Mouse (Mus musculus) spleen, adult 2 months (tissue): ENCODE data around the gene Tm4sf19. TPM values are rescaled to one million over a fixed set of nuclear protein-coding genes. Genes with fewer than 3 reads are reported as not detected.
A peak's percentile ranks its signal among the peaks of the same experiment; 100 is the strongest.

ENCODE experiments used
- DNase-seq, 2 experiments: peaks; one replicate each; pipeline versions ENCODE4 v3.0.0 to v3.0.0-alpha.2; 2012 to 2021; ENCODE audit warnings: low spot score in 2 of 2, low read depth in 1 of 2
- H3K27ac ChIP-seq: fragments of 200-500 bp; 2 replicates; pipeline ENCODE4 v1.5.1; 2012; ENCODE audit warnings: low read length, inconsistent platforms; ENCODE audit not compliant: insufficient read depth
- H3K27me3 ChIP-seq: fragments of 200-500 bp; 2 replicates; pipeline ENCODE4 v1.6.1; 2012; ENCODE audit warnings: mild to moderate bottlenecking, moderate library complexity, low read length, inconsistent platforms; ENCODE audit not compliant: control insufficient read depth, insufficient read depth
- H3K36me3 ChIP-seq: fragments of 200-500 bp; 2 replicates; pipeline ENCODE4 v1.6.1; 2012; ENCODE audit warnings: mild to moderate bottlenecking, low read length, inconsistent platforms; ENCODE audit not compliant: control insufficient read depth, insufficient read depth
- H3K4me1 ChIP-seq: fragments of 200-500 bp; 2 replicates; pipeline ENCODE4 v1.6.1; 2011; ENCODE audit warnings: inconsistent platforms; ENCODE audit not compliant: control insufficient read depth, insufficient read depth, insufficient read length
- H3K4me3 ChIP-seq: fragments of 200-500 bp; 2 replicates; pipeline ENCODE4 v1.5.1; 2011; ENCODE audit warnings: mild to moderate bottlenecking, inconsistent platforms; ENCODE audit not compliant: insufficient read depth, insufficient read length; ENCODE audit errors: extremely low read depth
- CTCF ChIP-seq: fragments of 200-500 bp; IDR thresholded peaks from 2 replicates; pipeline ENCODE4 v1.5.1; 2011; ENCODE audit warnings: mild to moderate bottlenecking, inconsistent platforms; ENCODE audit not compliant: insufficient read depth, insufficient read length, insufficient replicate concordance; ENCODE audit errors: extremely low read depth
- POLR2A ChIP-seq: fragments of 200-500 bp; IDR thresholded peaks from 2 replicates; pipeline ENCODE4 v1.6.1; 2011; ENCODE audit warnings: low read depth, low read length, inconsistent platforms
- WGBS: fragments of 180-500 bp; shearing (Covaris S2); methylation state at CpG from one replicate; pipeline ENCODE4 v1.1.7; 2018; 5-methylcytosine and 5-hydroxymethylcytosine counted together
- polyA plus RNA-seq: library from polyadenylated mRNA; depleted of rRNA; stranded (reverse); fragments of >200 nt; gene quantifications from 2 replicates; pipeline ENCODE4 v1.2.3, GENCODE M21; 2012

Tm4sf19 gene
- polyA plus RNA-seq, 1 experiment = 0.70 TPM

DNA sequence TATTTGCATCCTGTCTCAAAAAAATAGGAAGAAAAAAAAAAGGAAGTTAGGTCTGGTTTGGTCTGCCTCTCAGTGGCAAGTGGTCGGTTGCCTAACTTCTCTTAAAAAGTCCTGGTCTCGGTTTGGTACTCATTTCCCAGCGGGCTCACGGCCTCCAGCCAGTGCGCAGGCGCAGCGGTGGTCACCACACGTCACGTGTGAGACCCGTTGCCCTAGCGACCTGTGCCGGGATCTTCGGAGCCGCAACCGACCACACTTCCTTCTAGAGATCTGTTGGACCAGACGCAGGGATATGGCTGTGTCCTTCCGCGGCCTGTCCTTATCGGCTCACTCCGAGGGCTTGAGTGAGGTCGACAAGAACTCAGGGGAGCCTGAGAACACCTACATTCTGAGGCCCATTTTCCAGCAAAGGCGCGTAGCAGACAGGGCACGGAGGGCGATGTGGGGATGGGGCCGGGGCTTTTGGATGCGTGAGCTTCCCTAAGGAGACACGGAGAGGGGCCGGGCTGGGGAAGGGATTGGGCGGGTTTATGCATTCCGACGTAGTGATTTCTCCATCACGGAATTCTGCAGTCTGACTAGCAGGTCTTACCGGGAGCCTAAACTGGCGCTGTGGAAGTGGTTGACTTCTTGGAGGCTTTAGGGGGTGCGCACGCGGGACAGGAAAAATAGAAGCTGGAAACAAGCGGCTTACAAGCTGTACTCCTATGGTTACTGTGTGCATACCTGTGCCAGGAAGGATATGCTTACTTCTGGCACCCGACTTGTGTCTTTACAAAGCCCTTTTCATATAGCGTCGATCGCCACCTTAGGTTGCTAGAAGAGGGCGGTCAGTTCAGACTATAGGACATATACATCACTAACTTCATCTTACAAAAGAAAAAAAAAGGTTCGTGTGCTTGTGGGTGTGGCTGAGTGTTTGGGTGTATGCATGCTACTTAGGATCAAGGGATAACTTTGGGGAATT is 19.5 kb downstream of the Tm4sf19 start, which contains the start of gene Tctex1d2:
Tctex1d2 (plus strand) TSS at position 186 of the 967 bp plus-strand sequence.
- Histone ChIP-seq H3K36me3 (no peaks in the 10 kb centered on the region), H3K4me3 (peak within 1 kb of the TSS; percentile 60), H3K4me1 (peaks cover 2% of the 10 kb centered on the region), H3K27ac (peak within 1 kb of the TSS; percentile 23), H3K27me3 (no peaks in the 10 kb centered on the region)
- WGBS = 6% methylated on average over 45 of the region's 45 CpGs
- peak; percentile 83 to 91 for DNase-seq
- TF ChIP-seq CTCF = no peak
- no peak for TF ChIP-seq POLR2A

DNA sequence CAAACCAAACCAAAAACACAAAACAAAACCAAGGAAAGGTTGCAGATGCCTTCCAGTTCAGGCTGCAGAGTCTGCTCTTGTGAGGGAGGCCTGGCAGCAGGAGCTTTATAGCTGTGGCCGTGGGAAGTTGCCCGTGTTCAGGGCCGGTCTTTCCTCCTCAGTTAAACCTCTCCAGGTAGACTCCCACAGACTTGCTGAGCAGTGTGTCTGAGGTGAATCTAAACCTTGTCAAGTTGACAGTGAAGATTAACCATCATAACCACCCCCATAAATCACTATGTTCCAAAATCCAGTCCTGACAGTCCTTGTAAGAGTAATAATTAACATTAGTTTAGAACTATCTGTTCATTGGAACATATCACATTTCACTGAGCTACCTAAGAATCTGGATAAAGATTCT is 27.2 kb downstream of the Tm4sf19 start:
- H3K4me1 ChIP-seq = no peaks in the 10 kb centered on the region; the same call in 1 of the 2 replicates
- no peak for DNase-seq
- no peak overlapping the region for H3K4me3 ChIP-seq
- no peak overlapping the region for H3K27ac ChIP-seq
- no peaks in the 10 kb centered on the region for H3K27me3 ChIP-seq
- no peaks in the 10 kb centered on the region for H3K36me3 ChIP-seq
- WGBS = 94% methylated on average over 3 of the region's 3 CpGs
- TF ChIP-seq POLR2A (no peak), CTCF (no peak)

DNA sequence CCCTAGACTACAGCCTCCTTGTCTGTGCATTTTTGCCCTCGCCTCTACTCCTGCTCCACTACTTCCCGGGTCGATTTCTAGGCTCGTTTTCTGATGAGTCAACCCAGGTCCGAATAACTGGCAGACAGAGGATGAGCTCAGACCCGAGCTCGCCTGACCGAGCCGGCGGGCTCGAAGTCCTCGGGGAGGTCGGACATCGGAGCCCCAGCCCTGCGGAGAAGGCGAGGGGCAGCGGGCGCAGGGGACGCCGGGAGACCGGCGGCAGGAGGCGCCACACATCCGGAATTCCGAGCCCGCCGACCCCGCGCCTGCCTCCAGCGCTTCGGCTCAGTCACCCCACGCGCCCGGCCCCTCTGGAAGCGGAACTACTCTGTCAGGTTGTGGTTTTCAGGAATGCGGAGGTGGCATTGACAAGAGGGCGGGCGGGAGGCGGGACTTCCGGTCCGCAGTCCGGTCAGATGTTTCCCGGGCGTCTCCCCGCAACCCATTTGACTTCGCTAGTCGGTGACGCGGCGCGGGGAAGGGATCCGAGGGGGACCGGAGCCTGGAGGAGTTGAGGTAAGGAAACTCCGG is 30.3 kb downstream of the Tm4sf19 start, which contains the start of gene Pcyt1a:
Pcyt1a (plus strand) TSS at position 448 of the 573 bp plus-strand sequence.
- Histone ChIP-seq H3K27me3 (no peaks in the 10 kb centered on the region), H3K4me1 (peaks cover 2% of the 10 kb centered on the region; the same call in 1 of the 2 replicates), H3K36me3 (no peaks in the 10 kb centered on the region), H3K4me3 (peak within 1 kb of the TSS; percentile 90), H3K27ac (peak within 1 kb of the TSS; percentile 68)
- peak; percentile 53 to 60 for DNase-seq
- WGBS = under 1% methylated on average over 54 of the region's 54 CpGs
- no peak for TF ChIP-seq POLR2A
- TF ChIP-seq CTCF = peak; percentile 0; the same call in 1 of the 2 replicates

DNA sequence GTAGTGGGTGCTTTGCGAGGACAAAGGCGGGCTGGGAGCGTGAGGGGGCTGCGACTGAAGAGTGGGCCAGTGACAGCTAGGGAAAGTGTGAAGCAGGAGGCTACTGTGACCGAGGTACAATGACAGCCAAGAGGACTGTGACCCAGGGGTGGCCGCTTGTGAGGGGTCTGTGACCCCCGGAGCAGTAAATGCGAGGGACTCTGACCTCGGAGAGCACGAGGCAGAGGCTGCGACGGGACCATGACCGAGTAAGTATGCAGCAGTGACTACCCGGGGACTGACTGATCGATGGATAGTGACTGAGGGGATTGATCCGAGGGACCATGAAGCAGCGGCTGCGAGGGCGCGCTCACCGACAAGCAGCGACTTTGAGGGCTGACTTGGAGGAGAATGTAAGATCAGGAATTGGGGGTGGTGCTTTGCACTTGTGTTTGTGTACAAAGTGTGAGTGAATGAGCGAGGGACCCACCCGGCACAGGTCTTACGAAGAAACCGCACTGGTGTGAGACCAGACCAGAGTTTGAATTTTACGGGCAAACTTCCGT is 30.8 kb downstream of the Tm4sf19 start:
- H3K27ac ChIP-seq = peak overlapping the region; percentile 68
- no peak for DNase-seq
- TF ChIP-seq POLR2A (no peak), CTCF (no peak)
- 3% methylated on average over 28 of the region's 28 CpGs for WGBS
- no peaks in the 10 kb centered on the region for H3K27me3 ChIP-seq
- H3K4me3 ChIP-seq = peak overlapping the region; percentile 90
- H3K4me1 ChIP-seq = peaks cover 2% of the 10 kb centered on the region; the same call in 1 of the 2 replicates
- H3K36me3 ChIP-seq = no peaks in the 10 kb centered on the region

DNA sequence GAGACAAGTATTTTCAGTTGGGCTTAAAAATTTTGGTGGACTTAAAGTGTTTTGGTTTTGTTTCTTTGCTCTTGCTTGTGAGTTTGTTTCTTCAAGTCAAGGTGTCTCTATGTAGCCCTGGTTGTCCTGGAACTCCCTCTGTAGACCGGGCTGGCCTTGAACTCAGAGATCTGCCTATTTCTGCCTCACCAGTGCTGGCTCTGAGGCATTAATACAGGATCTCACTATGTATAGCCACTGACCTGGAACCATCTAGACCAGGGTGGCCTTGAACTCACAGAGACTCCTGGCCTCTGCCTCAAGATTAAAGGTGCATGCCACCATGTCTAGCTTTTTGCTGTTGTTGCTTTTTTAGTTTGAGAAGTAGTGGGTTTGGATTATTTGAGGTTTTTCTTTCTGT is 31.6 kb downstream of the Tm4sf19 start:
- Histone ChIP-seq H3K4me3 (peak overlapping the region; percentile 90; the same call in 1 of the 2 replicates), H3K36me3 (no peaks in the 10 kb centered on the region), H3K27ac (no peak overlapping the region), H3K27me3 (no peaks in the 10 kb centered on the region), H3K4me1 (peaks cover 2% of the 10 kb centered on the region; the same call in 1 of the 2 replicates)
- TF ChIP-seq CTCF (no peak), POLR2A (no peak)
- DNase-seq = no peak
- WGBS = 97% methylated on average over 1 of the region's 1 CpGs

DNA sequence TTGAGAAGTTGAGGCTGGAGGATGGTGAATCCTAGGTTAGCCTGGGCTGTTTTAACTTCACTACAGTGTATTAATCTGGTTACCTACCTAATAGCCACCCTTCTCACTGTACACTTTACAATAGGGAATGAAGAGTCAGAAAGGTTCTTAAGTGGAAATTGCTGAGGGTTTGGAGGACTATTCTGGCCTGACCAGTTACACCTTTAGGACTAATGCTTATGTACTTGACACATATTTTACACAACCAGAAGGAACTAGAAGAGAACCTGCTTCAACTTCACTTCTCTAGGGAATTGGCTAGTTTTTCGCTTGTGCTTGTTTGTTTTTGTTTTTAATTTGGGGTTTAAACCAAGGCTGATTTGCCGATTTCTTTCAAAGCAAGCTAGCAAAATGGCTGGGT is 32.8 kb downstream of the Tm4sf19 start:
- Histone ChIP-seq H3K4me3 (no peak overlapping the region; the same call in 1 of the 2 replicates), H3K36me3 (no peaks in the 10 kb centered on the region), H3K4me1 (peaks cover 2% of the 10 kb centered on the region; the same call in 1 of the 2 replicates), H3K27me3 (no peaks in the 10 kb centered on the region), H3K27ac (no peak overlapping the region)
- TF ChIP-seq CTCF = no peak
- no peak for TF ChIP-seq POLR2A
- no peak for DNase-seq
- 82% methylated on average over 2 of the region's 2 CpGs for WGBS

DNA sequence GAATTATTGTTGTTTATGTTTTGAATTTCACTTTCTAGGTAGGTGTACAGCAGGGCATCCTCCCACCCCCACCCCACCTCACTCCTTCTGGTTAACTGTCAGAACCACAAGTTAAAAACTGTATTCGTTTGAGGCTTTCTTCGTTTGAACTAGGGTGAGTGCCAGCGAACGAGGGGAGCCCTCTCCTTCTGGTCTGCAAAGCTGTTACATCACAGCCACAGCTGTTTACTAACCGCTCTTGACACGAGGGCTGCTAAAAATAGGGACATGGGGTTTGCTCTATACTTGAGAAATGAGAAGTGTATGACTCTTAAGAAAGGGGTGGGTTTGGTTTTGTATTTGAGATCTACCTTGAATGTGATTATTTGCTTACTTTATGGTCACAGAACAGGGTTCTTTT is 33.8 kb downstream of the Tm4sf19 start:
- H3K27ac ChIP-seq = no peak overlapping the region
- H3K4me3 ChIP-seq = no peak overlapping the region
- TF ChIP-seq CTCF (no peak), POLR2A (no peak)
- H3K27me3 ChIP-seq = no peaks in the 10 kb centered on the region
- WGBS = 5% methylated on average over 6 of the region's 6 CpGs
- H3K36me3 ChIP-seq = no peaks in the 10 kb centered on the region
- peaks cover 4% of the 10 kb centered on the region; the same call in 1 of the 2 replicates for H3K4me1 ChIP-seq
- DNase-seq = peak; percentile 24 to 70
